Mouse (Mus musculus) naive thymus-derived CD4-positive, alpha-beta T cell, adult 2 months (primary cell): ENCODE data around the gene Rbbp4.

ENCODE experiments used
- DNase-seq: peaks from one replicate; pipeline ENCODE4 v3.0.0-alpha.2; 2011; ENCODE audit warnings: low read depth

Rbbp4 gene

DNA sequence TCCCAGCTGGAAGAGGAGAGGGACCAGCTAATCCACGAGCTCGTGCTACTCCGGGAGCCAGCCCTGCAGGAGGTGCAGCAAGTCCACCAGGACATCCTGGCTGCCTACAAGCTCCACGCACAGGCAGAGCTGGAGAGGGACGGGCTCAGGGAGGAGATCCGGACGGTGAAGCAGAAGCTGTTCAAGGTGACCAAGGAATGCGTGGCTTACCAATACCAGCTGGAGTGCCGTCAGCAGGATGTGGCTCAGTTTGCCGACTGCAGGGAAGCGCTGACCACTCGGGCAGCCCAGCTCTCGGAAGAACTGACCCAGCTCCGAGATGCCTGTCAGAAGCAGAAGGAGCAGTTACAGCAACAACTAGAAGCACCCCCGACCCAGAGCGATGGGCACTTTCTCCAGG, 41.5 kb downstream of the Rbbp4 start:
- no peak for DNase-seq

DNA sequence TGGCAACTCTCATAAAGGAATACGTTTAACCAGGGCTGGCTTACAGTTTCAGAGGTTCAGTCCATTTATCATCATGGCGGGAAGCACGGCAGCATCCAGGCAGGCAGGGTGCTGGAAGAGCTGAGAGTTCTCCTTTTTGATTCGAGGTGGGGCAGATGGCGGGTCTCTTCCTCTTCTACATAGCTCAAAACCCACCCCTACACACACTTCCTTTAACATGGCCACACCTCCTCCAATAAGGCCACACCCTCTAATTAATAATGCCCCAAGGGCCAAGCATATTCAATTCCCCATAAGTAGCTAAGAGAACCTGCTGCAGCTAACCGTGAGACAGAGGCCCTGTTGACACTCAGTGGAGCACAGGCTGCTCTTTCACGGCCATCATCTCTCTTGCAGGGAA, 42.3 kb downstream of the Rbbp4 start:
- DNase-seq: no peak

DNA sequence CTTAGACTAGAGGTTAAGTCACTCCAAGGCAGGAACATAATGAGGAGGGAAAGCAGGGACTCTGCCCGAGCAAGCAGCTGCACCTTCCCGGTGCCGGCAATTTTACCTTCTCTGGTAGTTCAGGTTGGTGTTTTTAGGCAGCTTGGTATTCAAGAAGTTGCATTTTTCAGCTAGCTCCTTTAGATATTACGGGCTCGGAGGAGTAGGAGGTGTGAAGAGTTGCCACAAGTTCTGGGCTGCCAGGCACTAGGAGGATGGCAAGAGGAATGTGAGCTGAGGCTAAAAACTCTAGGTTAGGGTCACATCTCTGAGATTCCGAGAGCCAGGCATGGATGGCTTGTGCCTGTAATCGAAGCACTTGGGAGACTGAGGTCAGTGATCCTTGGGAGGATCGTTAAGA, 45.5 kb downstream of the Rbbp4 start:
- no peak for DNase-seq

DNA sequence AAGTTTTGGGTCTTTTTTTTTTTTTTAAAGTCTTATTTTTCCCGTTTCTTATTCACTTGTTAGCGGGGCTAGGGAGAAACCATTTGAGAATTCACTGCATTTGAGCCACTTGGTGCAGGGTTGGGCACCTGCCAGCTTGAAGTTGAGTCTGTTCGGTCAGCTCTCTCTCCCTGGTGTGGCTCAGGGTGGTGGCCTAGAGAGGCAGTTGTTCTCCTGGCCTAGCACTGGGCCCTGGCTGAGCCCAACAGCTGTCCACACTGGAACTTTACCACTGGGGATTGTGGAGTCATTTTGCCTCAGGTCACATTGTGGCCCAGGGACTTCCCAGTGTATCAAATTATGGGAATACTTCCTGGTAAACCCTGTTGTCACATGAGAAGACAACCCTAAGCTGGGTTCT, 47.1 kb downstream of the Rbbp4 start:
- no peak for DNase-seq

DNA sequence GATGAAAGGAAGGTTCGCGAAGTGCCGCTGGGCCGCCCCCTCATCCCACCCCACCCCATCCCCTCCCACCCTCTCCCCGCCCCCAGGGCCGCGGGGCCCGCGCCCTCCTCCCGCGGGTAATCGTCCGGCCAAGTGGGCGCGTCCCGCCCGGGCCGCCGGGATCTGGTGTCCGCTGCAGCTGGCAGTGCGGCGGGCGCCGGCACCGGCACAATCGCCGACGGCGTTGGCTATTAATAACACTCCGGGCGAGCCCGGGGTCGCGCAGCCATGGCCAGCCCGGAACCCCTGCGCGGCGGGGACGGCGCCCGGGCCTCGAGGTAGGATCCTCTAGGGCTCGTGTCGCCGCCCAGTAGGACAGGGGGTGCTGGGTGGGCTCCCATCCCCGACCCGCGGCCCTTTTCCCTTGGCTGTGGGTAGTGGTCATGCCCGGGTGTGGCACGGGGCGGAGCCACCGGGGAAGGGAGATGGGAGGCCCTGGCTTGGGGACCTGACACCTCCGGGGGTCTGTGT, 47.6 kb downstream of the Rbbp4 start, which contains the start of gene Sync:
Sync (plus strand) TSS at position 146 of the 510 bp plus-strand sequence.
- no peak for DNase-seq

DNA sequence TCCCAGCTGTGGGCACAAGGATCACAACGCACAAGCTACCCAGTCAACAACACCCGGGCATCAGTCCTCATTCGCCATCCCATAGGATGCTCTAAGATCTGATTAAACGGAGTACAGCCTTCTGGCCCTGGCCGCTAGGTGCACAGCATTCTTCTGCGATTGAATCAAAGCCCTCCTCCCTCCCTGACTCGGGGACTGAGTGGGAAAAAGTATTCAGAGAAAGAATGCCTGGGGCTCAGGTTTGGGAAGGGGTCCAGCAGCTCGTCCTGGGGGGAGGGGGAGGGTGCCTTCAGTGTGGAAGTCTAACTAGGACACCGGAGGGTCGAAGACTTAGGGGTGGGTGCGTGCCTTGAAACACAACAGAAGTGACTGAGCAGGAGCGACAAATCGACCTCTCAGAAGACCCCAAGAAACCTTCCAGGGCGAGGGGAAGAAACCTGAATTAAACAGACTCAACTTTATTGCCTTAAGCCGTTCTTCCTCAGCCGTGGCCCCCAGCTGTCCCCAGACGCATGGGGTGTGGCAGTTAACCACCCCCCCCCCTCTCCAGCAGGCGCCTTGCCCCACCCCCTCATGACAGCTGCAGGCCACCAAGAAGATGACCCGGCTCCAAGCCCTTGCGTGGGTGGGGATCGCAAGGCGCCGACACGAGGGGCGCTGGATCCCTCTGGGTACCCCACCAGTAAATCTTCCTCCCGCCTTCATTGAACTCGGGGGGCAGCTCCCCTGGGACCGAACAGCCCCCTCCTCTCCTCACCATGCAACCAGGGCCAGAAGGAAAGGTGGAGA, 48.3 kb downstream of the Rbbp4 start:
- DNase-seq: no peak

DNA sequence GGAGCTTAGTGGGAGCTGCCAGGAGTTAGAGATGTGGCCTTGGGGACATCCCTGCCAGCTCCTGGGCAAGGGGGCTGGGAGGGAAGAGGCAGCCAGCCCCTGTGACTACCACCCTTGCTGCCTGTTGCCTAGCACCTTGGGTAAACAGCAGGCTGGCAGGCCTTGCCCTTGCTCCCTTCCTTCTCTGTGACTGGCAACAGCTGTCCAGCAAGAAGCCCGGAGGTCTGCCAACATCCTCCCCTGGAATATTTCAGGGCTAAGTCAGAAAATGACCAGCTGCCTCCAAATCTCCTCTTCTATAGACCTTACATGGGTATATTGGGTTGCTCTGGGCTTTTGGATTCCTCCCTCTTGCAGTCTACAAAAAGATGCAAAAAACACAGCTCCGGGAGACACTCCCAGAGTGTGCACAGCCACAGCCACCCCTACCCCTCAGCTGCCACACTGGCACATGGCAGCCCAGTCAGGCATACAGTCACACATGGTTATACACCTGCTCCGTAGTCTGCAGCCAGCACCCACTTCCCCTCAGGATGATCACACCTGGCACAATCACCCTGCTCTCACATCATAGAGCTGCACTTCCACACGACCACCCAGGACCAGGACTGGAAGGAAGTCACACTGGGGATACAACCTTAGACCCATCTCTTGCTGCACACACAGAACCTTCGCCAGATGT, 49.0 kb downstream of the Rbbp4 start:
- DNase-seq: no peak

DNA sequence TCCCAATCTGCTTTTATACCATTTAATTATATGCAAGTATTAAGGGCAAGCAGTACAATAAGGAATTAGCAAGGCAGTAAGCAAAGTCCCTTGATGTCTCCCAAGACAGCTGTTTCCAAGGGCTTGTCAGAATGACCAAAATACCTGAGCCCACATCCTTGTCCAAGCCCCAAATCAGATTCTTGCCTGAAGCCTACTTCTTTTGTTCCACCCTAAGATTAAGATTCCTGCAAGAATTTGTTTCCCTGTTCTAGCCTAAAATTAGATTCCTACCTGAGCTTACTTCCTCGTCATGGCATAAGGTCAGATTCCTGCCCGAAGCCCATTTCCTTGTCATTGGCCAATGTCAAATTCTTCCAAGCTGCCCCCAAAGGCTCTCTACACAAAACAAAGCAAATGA, 50.5 kb downstream of the Rbbp4 start:
- DNase-seq: no peak

DNA sequence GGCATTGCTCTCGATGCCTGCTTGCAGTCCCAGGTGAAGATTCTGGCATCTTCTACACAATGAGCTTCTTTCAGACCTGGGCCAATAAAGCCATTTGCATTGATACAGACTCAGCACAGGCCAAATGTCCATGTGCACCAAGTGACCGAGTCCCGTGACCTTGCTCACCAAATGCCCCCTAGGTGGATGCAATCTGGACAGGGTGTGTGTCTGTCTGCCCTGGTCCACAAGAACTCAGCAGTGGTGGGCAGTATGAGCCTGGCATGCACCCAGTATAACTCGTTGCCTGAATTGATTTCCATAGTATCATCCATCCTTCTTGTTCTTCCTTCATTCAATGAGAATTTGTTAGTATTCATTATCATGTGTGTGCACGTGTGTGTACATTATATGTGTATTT, 51.9 kb downstream of the Rbbp4 start:
- no peak for DNase-seq

DNA sequence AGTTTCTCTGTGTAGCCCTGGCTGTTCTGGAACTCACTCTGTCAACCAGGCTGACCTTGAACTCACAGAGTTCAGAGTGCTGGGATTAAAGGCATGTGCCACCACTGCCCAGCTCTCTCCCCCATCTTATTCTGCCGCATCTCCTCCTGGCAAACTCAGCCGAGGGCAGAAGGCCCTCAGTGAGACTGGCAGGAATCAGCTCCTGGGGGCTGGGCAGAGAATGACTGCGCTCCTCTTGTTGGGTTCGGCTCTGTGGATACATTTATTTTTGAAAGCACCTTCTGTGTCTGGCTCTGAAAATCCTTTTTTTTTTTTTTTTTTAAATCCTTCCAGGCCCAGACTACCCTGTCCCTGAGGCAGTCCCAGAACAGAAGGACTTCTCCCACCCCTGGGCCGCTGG, 52.4 kb downstream of the Rbbp4 start:
- no peak for DNase-seq

DNA sequence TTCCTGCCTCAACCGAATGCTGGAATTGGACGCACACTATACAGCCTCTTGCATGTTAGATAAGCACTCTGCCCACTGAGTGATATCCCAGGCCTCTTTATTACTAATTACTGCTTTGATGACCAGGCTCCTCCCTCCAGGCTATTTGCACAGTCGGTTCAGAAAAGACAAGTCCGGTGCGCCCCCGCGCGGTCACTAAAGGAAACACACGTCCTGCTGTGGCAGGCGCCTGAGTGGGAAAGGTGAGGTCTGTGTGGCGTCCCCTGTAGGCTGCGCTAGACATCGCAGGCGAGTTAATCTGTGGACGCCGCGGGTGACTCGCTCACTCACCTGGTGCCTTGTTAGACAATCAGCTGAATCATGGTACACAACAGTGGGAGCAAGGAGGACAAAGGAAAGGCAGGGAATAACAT, 58.7 kb downstream of the Rbbp4 start:
- DNase-seq: peak; percentile 93

DNA sequence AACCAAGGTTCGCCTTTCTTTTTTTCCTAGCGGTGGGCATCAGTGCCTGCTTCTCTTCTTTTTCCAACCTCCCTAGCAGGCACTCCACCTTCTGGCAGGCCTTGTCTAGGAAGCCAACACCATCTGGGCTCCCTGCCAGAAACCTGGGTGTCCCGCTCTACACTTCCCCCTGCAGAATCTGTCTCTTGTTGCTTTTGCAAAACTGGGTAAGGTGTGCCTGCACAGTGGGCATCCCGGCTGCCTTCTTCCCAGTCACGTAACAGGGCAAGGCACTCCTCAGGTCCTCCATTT, 62.5 kb downstream of the Rbbp4 start:
- DNase-seq: no peak

DNA sequence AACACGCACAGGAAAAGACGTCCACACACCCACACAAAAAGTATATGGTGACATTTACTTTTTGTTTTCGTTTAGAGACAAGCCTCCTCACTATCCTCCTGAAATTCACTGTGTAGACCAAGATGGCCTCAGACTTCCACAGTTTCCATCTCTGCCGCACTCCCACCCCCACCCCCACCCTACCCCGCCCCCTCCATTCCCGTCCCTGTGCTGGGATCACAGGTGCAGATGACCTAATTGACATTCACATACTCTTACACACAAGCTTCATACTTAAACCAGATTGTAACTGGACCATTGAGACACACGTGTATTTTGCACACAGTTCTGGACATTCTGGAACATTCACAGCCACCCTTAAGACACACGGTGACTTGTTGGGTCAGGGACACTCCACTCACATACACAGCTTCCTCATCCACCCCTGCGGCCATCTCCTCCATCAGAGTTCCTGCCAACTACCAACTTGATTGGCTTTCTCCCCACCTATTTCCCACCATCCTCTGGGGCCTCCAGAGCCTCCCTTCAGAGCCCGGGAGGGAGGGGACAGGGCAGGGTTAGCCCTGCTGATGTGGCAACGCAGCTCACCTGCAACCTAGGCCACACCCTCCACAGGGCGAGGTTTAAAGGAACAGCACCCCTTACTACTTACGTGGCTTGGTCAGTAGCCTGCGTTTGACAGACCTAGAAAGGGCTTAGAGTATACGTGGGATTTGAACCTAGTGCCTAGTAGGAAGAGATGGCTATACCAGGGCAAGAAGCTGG, 63.0 kb downstream of the Rbbp4 start:
- DNase-seq: peak; percentile 61

DNA sequence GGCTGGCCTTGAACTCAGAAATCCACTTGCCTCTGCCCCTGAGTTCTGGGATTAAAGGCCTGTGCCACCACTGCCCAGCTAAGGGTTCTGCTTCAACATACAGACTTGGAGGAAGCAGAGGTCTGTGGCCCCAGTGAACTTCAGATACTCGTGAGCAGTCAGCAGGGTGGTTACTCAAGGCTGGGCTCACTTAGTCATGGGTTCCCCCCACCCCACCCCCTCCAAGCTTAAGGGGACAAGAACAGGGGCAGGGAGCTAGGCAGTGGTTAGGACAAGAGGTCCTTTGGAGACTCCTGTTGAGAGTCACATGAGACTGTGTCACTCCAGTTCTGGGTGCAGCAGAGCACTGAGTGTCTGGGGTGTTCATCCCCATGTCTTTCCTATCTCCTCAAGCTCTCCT, 66.5 kb downstream of the Rbbp4 start:
- DNase-seq: no peak

DNA sequence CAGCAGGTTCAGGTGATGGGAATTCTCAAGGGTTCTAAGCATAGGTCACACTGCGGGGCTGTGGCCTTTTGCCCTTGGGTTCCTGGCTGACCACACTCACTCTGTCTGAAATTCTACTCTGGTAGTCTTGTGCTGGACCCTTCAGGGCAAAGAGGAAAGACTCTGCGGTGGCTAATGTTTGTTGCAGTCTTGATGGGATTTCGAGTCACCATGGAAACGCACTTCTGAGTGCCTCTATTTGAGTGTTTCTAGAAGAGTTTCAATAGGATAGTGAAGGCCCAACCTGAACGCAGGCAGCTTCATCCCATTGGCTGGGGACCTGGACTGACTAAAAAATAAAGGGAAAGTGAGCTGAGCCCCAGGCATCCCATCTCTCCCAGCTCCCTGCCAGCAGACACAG, 68.3 kb downstream of the Rbbp4 start:
- DNase-seq: no peak

DNA sequence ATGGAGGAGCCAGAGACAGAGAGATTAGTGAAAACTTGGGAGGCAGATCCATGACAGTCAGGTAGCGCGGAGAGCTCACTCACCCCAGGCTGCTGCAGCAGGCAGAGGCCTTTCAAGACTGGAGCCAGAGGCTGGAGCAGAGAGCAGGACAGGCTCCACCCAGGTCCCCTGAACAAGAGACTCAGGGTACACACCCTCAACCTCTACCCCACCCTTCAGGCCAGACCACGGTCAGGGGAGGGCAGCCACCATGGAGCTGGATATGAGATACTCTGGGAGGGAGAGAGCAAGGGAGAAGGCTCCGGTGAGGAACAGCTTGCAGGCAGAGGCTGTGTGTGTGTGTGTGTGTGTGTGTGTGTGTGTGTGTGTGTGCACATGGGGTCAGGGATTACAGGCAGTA, 69.0 kb downstream of the Rbbp4 start:
- no peak for DNase-seq

DNA sequence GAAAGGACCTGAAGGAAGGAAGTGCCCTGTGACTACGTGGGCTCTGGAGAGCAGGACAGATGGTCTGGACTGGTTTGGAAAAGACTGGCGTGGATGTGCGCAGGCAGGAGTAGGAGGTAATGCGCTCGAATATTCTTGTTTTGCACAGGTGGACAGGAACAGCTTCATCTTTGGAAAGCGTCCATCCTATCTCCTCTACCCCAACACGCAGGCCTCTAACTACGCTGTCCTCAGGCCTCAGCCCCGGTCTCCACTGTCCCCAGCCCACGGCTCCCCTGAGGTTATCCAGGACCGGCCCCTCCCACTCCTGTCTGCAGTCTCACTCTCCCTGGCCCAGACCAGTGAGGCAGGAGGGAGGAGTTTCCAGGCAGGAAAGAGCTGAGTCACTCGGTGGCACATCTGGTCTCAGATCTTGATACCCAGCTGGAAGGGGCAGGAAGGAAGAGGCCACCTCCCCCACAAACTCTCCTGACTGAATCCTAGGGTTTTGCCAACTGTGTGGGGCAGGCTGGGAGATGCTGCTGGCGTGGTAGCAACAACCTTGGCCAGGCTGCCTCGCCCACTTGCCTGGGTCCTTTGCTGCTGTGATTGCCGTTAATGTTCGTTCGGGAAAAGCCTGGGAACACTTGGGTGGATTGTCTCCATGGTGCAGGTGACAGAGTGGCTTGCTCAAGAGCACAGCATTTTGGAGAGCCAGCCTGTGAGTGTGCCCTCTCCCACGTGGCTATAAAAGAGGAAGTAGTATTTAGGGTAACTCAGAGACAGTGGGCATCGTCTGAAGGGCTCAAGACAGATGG, 71.7 kb downstream of the Rbbp4 start:
- DNase-seq: no peak

DNA sequence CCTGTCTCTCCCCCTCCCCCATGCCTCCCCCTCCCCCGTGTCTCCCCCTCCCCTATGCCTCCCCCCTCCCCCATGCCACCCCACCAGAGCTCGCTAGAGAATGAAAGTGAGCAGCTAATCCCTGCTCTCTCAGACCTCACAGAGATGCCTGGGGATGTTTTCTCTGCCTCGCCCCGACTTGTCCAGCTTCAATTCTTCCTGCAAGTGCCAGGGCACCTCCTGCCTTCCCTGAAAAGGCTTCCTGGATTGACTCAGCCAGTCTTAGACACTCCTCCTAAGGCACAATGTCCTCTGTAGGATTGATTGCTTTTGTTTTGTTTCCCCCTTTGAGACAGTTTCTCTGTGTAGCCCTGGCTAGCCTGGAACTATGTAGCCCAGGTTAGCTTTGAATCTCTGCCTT, 74.0 kb downstream of the Rbbp4 start, which contains the start of gene C77080:
C77080 (minus strand) TSS at position 209 of the 400 bp plus-strand sequence.
- DNase-seq: no peak

DNA sequence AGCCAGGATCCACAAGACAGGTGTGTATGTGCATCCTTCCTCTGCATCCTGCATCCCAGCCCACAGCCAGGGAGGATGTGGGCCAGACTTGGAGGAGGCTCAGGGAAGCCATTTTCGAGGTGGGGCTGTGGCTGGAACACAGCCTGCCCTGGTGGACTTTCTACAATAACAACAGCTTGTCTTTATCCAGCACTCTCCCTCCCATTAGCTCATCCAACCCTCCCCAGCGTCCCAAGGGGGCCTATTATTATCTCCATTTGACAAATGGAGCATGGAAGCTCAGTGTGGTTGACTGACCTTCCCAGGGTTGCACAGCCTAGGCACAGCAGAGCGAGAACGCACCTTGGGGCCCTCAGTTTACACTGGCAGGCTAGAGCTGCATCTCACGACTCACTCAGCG, 74.5 kb downstream of the Rbbp4 start:
- DNase-seq: no peak

DNA sequence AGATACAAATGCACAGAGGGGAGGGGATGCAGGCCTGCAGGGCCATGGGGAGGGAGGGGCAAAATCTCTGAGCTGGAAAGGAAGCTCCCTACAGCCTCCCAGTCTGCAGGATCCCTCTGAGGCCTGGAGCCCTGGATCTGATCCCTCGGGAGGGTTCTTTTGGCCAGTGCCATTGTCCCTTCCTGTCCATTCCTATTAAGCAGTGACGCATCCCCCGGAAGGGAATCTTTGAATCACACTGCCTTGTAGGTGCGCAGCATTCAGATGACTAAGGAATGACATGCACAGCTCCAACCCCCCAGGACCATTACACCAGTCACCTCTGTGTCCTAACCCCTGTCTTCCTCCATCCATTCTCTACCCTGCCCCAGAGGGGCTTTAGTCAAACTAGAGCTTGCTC, 76.1 kb downstream of the Rbbp4 start:
- no peak for DNase-seq
